Mouse (Mus musculus) cerebellum, adult 11-12 months (tissue): ENCODE measurements around the gene Hoxd3.

Experiments
- DNase-seq: peaks from one replicate; pipeline ENCODE4 v3.0.0; 2022

The Hoxd3 gene

DNA sequence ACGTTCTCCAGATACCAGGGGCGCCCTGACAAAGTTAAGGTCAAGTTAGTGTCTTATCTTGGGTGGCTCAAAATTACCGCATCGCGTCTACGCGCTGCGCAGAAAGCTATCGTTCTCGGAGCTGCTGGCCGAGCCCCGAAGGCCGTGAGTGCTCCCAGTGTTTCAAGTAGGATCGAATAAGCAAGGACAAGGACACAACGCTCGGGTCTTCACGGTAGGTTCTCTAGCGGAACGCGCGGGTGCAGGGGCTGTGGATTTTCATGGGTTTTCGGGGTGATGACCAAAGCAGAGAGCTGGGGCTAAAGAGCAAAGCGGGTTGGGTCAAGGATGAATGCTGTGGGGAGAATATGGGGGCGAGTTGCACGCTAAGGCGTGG is 32.1 kb upstream of the Hoxd3 start:
- DNase-seq: no peak

- no peak for DNase-seq
Observed at GRCm38 (mm10) chr2:74679980-74680379, 31.7 kb upstream of the Hoxd3 start.

DNA sequence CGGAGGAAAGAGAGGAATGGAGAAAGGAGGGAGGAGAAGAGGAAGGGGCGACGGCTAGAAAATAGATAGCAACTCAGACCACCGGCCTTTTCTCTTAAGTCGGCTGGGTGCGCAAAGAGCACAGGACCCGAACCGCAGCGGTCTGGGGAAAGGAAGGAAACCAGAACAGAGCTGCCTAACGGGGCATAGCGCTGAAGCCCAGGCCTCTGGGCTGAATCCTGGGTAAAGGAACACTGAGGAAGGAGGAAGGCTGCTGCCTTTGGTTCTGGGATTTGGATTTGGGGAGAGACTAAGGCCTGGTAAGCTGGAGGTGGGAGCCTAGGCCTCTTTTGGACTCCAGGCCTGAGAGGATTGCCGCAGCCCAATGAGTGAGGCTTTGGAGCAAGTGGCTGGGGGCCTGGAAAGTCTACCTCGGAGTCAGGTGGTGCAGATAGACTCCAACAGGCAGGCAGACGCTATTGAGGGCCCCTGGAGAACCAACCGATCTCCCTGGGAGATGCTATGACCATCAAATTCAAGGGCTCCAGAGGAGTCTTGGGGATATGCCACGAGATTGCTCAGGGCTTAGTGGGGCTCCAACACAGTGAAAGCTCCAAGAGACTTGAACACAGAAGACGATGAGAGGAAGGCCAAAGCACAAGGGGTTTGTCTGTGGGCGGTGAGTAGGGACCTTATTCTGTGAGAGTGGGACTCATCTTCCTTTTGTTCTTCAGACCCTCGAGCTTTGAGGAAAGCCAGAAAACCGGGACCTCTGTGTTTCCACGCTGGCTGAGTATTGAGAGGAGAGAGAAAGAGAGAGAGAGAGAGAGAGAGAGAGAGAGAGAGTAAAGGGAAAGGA is 30.9 kb upstream of the Hoxd3 start:
- no peak for DNase-seq

DNA sequence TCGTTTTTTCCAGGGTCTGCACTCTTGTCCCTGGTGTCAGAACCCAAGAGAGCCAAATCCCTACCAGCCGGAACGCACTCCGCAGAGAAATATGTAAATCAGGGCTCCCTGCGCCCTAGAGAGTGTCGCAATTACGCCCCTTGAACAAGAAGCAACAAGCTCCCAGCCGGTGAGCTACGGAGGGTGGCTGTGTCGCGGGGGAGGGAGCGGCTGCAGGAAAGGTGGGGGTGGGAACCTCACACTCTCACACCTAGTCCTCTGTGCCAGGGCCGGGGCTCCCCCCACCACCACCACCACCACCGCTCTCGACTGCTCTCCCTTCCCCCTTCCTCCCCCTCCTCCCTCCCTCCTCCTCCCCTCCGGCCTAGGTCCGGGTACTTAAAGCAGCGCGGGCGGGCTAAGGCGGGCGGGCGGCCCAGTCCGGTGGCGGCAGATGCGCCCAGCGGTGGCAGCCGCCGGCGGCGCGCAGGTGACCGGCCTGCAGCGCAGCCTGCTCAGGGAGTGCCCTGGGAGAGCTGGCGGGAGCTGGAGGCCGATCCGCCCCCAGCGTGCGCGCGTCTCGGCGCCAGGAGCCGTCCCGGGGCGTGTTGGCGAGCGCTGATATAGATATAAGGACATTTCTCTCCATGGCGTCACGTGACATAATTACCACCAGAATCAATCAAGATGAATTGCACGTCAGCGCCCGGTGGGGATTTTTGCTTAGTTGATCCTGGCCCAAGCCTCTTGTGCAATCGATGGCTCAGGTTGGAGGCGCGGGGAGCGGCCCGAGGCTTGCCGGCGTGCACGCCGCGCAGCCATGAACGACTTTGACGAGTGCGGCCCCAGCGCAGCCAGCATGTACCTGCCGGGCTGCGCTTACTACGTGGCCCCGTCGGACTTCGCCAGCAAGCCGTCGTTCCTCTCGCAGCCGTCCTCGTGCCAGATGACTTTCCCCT is 29.9 kb upstream of the Hoxd3 start:
- no peak for DNase-seq

- DNase-seq: no peak
Observed at GRCm38 (mm10) chr2:74682796-74683195, 28.9 kb upstream of the Hoxd3 start.

GRCm38 (mm10) chr2:74683471-74683951 is 28.2 kb upstream of the Hoxd3 start:
- DNase-seq: no peak

- DNase-seq: no peak
Observed at GRCm38 (mm10) chr2:74684106-74684505, 27.6 kb upstream of the Hoxd3 start.

DNA sequence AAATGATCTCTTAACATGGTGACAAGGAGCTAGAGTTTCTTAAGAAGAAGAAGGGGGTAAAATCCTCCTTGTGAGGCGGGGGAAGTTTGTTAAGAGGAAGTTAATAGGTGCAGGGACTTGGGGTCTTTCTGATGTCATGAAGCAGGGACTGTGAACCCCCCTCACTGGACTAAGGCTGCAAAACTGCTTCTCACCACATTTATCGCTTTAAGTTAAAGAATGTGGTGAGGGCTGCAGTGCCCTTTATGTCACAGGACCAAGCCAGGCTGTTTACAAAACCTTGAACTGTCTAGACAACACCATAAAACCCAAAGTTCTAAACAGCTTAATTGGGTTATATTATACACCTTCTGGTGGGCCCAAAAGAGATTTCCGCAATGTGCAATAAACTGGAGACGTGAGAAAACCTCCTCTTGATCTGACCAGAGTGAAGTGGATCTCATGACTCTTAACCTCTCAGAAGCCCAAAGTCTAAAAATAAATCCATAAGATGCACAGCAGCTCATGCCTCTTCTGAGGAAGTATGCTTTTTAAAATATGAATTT is 26.6 kb upstream of the Hoxd3 start:
- DNase-seq: no peak

DNA sequence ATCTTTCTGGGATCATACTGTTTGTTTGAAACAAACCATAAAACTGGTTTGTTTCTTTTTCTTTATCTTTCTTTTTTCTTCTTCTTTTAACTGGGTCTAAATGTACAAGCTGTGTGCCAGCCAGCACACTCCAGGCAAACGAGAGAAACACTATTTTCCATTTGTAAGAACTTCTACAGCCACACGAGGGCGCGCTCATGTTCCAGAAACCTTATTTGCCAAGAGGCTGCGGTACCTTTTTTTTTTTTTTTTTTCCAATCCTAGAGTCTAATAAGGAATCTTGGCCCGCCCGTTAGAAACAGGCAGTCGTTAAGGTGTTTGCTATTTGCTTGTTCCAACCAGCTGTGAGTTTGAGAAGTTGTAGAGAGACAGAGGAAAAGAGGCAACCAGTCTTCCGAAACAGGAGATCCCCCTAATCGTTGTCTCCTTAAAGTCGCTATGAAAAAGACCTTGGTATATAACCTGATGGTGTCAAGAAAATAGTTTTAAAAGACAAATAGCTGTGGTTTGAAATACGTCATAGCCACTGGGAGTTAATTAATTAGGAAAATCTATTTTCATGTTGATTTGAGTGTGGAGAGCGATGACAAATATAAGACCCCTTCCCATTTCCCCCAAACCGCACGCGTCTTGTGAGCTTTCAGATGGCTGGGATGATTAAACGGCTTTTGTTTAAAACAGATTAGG is 25.3 kb upstream of the Hoxd3 start:
- DNase-seq: no peak

GRCm38 (mm10) chr2:74686988-74687697 is 24.6 kb upstream of the Hoxd3 start:
- no peak for DNase-seq

GRCm38 (mm10) chr2:74687698-74688555 is 23.8 kb upstream of the Hoxd3 start:
- DNase-seq: no peak

DNA sequence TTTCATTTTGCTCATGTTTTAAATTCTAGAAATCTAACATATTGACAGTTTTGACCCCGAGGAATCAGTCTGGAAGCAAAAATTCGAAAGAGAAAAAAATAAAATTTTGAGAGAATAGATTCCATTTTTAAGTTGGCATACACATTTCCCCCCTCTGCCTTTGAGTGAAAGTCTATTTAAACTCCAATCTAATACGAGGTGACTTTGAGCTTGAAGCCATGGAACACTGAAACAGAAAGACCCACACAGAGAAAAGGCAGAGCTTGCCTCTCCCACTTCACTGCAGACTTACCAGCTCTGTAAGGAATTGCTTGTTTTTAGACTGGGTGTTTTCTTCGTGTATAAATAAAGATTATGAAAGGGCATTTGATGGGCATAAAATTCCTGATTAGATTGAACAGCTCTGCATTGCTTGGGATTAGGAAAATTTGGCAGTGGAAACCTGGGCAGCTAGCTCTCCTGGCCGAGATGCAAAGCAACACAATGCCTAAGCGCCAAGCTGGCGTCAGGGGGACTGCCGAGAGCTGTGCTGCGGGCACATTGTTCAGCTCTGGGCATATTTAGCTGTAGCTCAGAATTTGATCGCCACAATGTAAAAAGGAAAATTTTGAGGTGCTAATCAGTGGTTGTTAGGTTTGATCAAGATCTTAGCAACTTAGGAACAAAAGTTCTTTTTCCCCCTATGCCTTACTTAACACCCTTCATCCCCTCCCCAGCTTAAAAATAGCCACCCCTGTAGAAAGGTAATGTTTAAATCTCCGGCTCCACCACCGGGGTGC is 22.7 kb upstream of the Hoxd3 start:
- DNase-seq: no peak

GRCm38 (mm10) chr2:74689574-74690337 is 22.0 kb upstream of the Hoxd3 start:
- no peak for DNase-seq

- no peak for DNase-seq
Observed at GRCm38 (mm10) chr2:74690338-74690716, 21.4 kb upstream of the Hoxd3 start.

DNA sequence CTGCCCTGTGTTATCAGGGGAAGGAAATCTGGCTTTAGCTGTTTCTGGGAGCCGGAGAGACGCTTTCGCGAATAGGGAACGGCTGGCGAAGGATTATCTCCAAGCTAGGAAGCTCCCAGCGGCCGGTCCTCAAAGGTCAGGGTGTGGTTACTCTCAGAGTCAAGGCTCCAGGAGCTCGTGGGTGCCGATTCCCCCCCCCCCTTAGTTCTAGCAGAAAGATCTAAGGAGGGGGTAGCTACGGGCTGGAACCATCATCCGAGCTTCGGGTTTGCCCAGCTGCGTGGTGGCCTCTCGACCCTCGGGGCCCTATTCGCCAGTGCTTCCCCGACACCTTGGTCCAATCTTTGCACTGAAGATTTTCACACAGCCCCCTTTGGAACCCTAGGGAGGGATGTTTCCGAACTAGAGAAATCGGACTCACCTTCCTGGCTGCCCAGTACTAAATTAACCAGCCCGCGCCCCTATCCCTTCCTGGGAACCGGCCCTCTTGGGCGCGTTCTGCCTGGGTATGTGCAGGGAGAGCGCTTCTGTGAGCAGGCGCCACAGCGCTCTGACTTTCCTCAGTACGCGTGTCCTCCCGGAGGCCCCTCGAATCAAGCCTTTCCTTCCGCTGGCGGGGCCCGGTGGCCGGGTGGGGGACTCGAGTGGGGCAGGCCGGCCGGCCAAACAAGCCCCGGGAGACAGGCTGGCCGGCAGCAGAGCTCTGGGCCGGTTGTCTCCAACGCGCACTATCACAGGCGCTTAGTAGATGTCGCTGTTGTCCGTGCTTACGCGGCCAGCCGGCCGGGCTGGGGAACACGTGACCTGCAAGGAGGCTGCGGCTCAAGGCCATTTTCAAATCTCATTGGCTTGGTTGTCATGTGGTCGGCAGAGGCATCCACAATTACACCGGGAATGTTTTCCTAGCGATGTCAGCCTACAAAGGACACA is 20.4 kb upstream of the Hoxd3 start, which contains the start of gene Hoxd10:
Gene Hoxd10 (plus strand): TSS at position 903 of the 930 bp plus-strand sequence.
- no peak for DNase-seq

GRCm38 (mm10) chr2:74691995-74692807 is 19.5 kb upstream of the Hoxd3 start:
- no peak for DNase-seq

DNA sequence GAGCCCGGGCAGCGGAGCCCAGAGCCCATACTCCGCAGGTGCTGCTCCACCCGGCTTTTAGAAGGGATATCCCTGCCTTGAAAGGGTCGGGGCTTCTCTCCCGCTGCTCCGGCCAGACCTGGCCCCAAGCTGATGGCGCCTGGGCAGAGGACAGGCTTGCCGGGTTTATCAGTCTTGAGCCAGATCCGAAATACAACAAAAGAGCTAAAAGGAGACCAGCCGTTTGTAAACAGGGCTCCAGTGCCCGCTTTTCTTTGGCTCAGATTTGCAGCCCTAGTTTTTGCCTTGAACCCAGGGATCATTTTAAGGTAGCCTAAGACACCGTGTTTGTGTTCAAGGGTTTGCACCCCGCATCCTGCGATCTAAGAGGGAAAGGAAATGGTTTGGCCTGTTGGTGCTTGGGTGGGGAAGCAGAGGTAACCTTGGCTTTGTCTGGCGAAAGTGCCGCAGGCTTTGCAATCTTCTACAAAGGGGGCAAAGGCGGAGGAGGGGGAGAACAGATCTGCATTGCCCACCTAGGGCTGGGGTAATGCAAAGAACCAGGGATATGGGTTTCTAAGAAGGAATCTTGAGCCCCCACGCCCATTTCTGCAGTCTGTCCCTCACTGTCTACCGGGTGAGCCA is 18.8 kb upstream of the Hoxd3 start:
- DNase-seq: no peak
